Mouse (Mus musculus): ENCODE results near the gene Slc16a4. TPM values are rescaled to one million over a fixed set of nuclear protein-coding genes. Genes with fewer than 3 reads are reported as not detected.

Slc16a4 gene
- polyA plus RNA-seq, 1 experiment from 2014 or later: 0.49 TPM

DNA sequence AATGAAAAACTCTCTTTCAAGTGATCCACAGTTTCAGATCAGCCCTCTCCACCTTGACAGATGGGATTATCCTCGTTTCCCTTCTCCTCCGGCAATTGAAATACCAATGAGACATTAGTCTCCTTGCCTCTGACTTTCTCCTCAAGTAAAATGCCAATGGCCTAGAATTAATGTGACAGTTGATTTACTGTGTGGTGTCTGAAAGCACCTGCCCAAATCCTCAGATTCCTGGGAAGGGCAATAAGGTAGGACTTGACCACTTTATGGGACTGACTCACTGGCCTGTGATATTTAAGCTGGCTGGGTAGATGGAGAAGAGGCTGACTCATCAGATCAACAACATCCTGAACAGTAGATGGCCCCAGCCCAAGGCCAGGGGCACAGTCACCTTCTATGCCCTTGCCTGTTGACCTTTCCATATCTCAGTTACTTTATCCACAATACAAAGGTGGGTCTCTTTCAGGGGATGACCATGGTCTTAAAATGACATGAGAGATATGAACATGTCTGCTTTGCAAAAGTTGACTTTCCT is 24.1 kb upstream of the Slc16a4 start:
- TF ChIP-seq EP300 (IDR thresholded peaks at IDR 0.05) (no peak), CTCF (IDR thresholded peaks at IDR 0.05) (no peak)
- H3K4me3 ChIP-seq (ENCODE audit: low read depth, low read length): no peak overlapping the region
- 56% methylated on average over 2 of the region's 2 CpGs for WGBS

DNA sequence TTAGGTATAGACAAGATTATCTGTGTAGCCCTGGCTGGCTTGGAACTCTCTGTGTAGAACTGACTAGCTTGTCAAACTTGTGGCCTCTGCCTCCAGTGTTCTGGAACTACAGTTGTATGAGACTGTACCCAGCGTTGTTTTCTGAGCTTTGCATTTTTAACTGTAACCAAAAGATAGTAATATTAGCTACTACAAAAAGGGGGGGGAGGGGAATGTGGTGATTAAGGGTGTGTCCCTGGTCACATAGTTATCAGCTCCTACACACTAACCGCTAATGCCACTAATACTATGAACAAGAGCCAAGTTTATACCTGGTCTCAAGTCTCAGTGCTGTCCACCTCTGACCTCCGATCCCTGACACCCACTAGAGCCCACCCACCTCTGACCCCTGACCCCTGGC is 18.6 kb upstream of the Slc16a4 start:
- no peak for ATAC-seq
- no peak overlapping the region for H3K27ac ChIP-seq (ENCODE audit: low read length)
- H3K27me3 ChIP-seq (replicated peaks; ENCODE audit: insufficient read depth, low read length): no peaks in the 10 kb centered on the region
- H3K4me2 ChIP-seq (replicated peaks; ENCODE audit: low read depth, low read length): no peak overlapping the region
- no peaks in the 10 kb centered on the region for H3K4me1 ChIP-seq (ENCODE audit: insufficient read depth, low read depth, low read length)
- DNase-seq (ENCODE audit: low spot score): no peak
- H3K9me3 ChIP-seq (ENCODE audit: low read length): no peaks in the 10 kb centered on the region
- H3K9ac ChIP-seq (replicated peaks; ENCODE audit: low read depth): no peak overlapping the region
- 86% methylated on average over 3 of the region's 3 CpGs for WGBS
- TF ChIP-seq EP300 (IDR thresholded peaks at IDR 0.05): no peak
- no peak for TF ChIP-seq CTCF (IDR thresholded peaks at IDR 0.05)
- no peaks in the 10 kb centered on the region for H3K36me3 ChIP-seq (ENCODE audit: insufficient read depth, low read length)
- H3K4me3 ChIP-seq (ENCODE audit: low read depth, low read length): no peak overlapping the region

More for the DNA sequence above, 24.1 kb upstream of the Slc16a4 start:
- H3K4me2 ChIP-seq (replicated peaks; ENCODE audit: low read depth, low read length): no peak overlapping the region
- no peaks in the 10 kb centered on the region for H3K4me1 ChIP-seq (ENCODE audit: insufficient read depth, low read depth, low read length)
- DNase-seq (ENCODE audit: low spot score): no peak
- no peak overlapping the region for H3K9ac ChIP-seq (replicated peaks; ENCODE audit: low read depth)
- no peak for ATAC-seq
- no peaks in the 10 kb centered on the region for H3K27me3 ChIP-seq (replicated peaks; ENCODE audit: insufficient read depth, low read length)
- H3K9me3 ChIP-seq (ENCODE audit: low read length): no peaks in the 10 kb centered on the region
- H3K27ac ChIP-seq (ENCODE audit: low read length): no peak overlapping the region
- no peaks in the 10 kb centered on the region for H3K36me3 ChIP-seq (ENCODE audit: insufficient read depth, low read length)

DNA sequence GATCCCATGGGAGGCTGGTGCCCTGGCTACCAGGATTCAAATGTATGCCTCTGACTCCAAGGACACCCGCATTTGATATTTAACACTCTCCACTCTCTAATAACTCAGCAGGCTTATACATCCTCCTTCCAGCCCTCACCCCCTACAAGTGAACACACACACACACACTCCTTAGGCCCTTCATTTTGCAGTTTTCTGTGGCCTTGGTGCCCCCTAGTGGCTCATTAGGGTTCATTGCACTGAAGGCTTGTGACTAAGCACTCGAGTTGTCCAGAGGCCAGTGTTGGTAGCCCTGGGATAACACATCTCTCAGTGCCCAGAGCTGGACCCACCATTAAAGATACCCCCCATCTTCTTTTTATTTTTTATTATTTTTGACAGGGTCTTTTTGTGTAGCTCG is 17.2 kb upstream of the Slc16a4 start:
- H3K4me2 ChIP-seq (replicated peaks; ENCODE audit: low read depth, low read length): no peak overlapping the region
- peak; percentile 86 for DNase-seq (ENCODE audit: low spot score)
- H3K36me3 ChIP-seq (ENCODE audit: insufficient read depth, low read length): no peaks in the 10 kb centered on the region
- no peaks in the 10 kb centered on the region for H3K4me1 ChIP-seq (ENCODE audit: insufficient read depth, low read depth, low read length)
- ATAC-seq: peak; percentile 72
- H3K9ac ChIP-seq (replicated peaks; ENCODE audit: low read depth): no peak overlapping the region
- H3K27ac ChIP-seq (ENCODE audit: low read length): no peak overlapping the region
- WGBS: 7% methylated on average over 3 of the region's 3 CpGs
- TF ChIP-seq CTCF (IDR thresholded peaks at IDR 0.05): peak; percentile 92
- no peak for TF ChIP-seq EP300 (IDR thresholded peaks at IDR 0.05)
- H3K9me3 ChIP-seq (ENCODE audit: low read length): no peaks in the 10 kb centered on the region
- H3K27me3 ChIP-seq (replicated peaks; ENCODE audit: insufficient read depth, low read length): no peaks in the 10 kb centered on the region
- no peak overlapping the region for H3K4me3 ChIP-seq (ENCODE audit: low read depth, low read length)

DNA sequence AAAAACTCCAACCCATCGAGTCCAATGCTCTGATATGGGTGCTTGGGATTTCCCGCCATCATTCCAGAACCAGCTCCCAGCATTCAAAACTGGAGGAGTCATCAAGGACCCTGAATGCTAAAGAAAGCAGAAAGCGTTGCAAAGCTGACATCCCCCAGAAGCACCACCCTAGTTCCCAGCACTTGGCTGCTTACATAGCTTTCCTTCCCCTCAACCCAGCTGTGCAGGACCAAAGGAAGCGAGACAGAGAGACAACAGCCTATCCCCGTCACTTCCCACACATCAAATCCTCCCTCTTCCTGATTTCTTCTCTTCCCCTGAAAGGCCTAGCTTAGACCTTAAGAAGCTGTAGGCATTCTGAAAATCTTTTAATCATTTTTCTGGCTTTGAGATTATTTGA is 15.7 kb upstream of the Slc16a4 start:
- Histone ChIP-seq H3K4me2 (replicated peaks; ENCODE audit: low read depth, low read length) (no peak overlapping the region), H3K9ac (replicated peaks; ENCODE audit: low read depth) (no peak overlapping the region), H3K9me3 (ENCODE audit: low read length) (no peaks in the 10 kb centered on the region), H3K27me3 (replicated peaks; ENCODE audit: insufficient read depth, low read length) (no peaks in the 10 kb centered on the region), H3K4me3 (ENCODE audit: low read depth, low read length) (no peak overlapping the region), H3K36me3 (ENCODE audit: insufficient read depth, low read length) (no peaks in the 10 kb centered on the region), H3K27ac (ENCODE audit: low read length) (no peak overlapping the region), H3K4me1 (ENCODE audit: insufficient read depth, low read depth, low read length) (peaks cover 3% of the 10 kb centered on the region; the same call in 1 of the 2 replicates)
- WGBS: 47% methylated on average over 5 of the region's 5 CpGs
- TF ChIP-seq CTCF (IDR thresholded peaks at IDR 0.05) (no peak), EP300 (IDR thresholded peaks at IDR 0.05) (no peak)
- DNase-seq (ENCODE audit: low spot score) (no peak), ATAC-seq (no peak)

DNA sequence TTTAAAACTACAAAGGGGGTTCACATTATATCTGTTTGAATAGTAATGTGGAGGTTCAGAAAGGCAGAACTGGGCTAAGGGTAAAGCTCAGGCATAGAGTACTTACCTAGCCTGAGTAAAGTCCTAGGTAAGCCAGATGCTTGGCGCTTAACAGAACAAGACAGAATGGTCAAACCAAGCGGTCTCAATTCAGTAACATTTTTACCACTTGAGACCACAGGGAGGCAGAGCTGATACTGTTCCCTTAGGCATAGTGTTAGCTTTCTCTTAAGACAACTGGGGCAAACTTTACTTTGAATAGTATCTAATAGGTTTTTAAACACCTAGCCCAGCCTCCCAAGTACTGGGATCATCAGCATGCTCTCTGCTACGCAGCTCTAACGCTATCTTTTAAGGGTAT is 15.0 kb upstream of the Slc16a4 start:
- no peak for DNase-seq (ENCODE audit: low spot score)
- Histone ChIP-seq H3K36me3 (ENCODE audit: insufficient read depth, low read length) (no peaks in the 10 kb centered on the region), H3K9me3 (ENCODE audit: low read length) (no peaks in the 10 kb centered on the region), H3K27me3 (replicated peaks; ENCODE audit: insufficient read depth, low read length) (no peaks in the 10 kb centered on the region), H3K4me3 (ENCODE audit: low read depth, low read length) (no peak overlapping the region), H3K4me2 (replicated peaks; ENCODE audit: low read depth, low read length) (no peak overlapping the region), H3K9ac (replicated peaks; ENCODE audit: low read depth) (no peak overlapping the region), H3K27ac (ENCODE audit: low read length) (no peak overlapping the region), H3K4me1 (ENCODE audit: insufficient read depth, low read depth, low read length) (peaks cover 3% of the 10 kb centered on the region; the same call in 1 of the 2 replicates)
- WGBS: 53% methylated on average over 4 of the region's 4 CpGs
- peak; percentile 45; the same call in 1 of the 2 replicates for TF ChIP-seq CTCF (IDR thresholded peaks at IDR 0.05)
- TF ChIP-seq EP300 (IDR thresholded peaks at IDR 0.05): no peak
- no peak for ATAC-seq

DNA sequence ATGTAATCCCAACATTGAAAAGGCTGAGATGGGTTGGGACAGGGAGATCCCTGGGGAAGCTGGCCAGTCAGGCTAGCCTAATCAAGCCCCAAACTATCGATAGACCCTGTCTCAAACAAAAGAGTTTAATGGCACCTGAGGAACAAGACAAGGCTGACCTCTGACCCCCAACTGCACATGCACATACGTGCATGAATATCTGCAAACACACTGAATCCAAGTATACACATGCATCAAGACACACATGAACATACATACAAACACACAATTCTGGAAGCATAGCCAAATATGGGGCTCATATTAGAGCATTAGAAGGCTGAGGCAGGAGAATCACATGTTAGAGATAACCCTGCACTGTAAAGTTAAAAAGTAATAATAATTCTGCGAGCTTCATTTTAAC is 14.4 kb upstream of the Slc16a4 start:
- Histone ChIP-seq H3K9me3 (ENCODE audit: low read length) (no peaks in the 10 kb centered on the region), H3K27me3 (replicated peaks; ENCODE audit: insufficient read depth, low read length) (no peaks in the 10 kb centered on the region), H3K36me3 (ENCODE audit: insufficient read depth, low read length) (no peaks in the 10 kb centered on the region), H3K4me1 (ENCODE audit: insufficient read depth, low read depth, low read length) (peaks cover 3% of the 10 kb centered on the region; the same call in 1 of the 2 replicates), H3K4me2 (replicated peaks; ENCODE audit: low read depth, low read length) (no peak overlapping the region), H3K4me3 (ENCODE audit: low read depth, low read length) (no peak overlapping the region), H3K27ac (ENCODE audit: low read length) (no peak overlapping the region), H3K9ac (replicated peaks; ENCODE audit: low read depth) (no peak overlapping the region)
- DNase-seq (ENCODE audit: low spot score): no peak
- ATAC-seq: no peak
- 87% methylated on average over 3 of the region's 3 CpGs for WGBS
- TF ChIP-seq CTCF (IDR thresholded peaks at IDR 0.05): no peak
- no peak for TF ChIP-seq EP300 (IDR thresholded peaks at IDR 0.05)

Data from lung, postnatal 0 days (tissue).